Mouse (Mus musculus) lung, postnatal 0 days (tissue): Measurements from ENCODE around the gene H2afy. TPM values are rescaled to one million over a fixed set of nuclear protein-coding genes. Genes with fewer than 3 reads are reported as not detected.
A peak's percentile ranks its signal among the peaks of the same experiment; 100 is the strongest.

ENCODE experiments used
- ATAC-seq: fragments of 200-750 bp; cut with Nextera tagmentation; 2 replicates; pipeline ENCODE4 v1.8.0; 2017; ENCODE audit warnings: moderate library complexity
- DNase-seq: peaks from one replicate; pipeline ENCODE4 v3.0.0-alpha.2; 2016; ENCODE audit warnings: low spot score
- H3K27ac ChIP-seq: fragments of 300-500 bp; sonication (generic); 2 replicates; pipeline ENCODE4 v1.5.1; 2014; ENCODE audit warnings: antibody characterized with exemption, mild to moderate bottlenecking, low read length, mixed read lengths
- H3K27me3 ChIP-seq: fragments of 300-500 bp; sonication (generic); replicated peaks from 2 replicates; pipeline ENCODE4 v1.6.1; 2014; ENCODE audit warnings: low read length, mixed read lengths; ENCODE audit not compliant: insufficient read depth
- H3K36me3 ChIP-seq: fragments of 300-500 bp; sonication (generic); 2 replicates; pipeline ENCODE4 v1.6.1; 2014; ENCODE audit warnings: low read length, mixed read lengths; ENCODE audit not compliant: insufficient read depth
- H3K4me1 ChIP-seq: fragments of 300-500 bp; sonication (generic); 2 replicates; pipeline ENCODE4 v1.6.1; 2014; ENCODE audit warnings: antibody characterized with exemption, low read depth, low read length, mixed read lengths; ENCODE audit not compliant: insufficient read depth
- H3K4me2 ChIP-seq: fragments of 300-500 bp; sonication (generic); replicated peaks from 2 replicates; pipeline ENCODE4 v1.6.1; 2014; ENCODE audit warnings: low read depth, mild to moderate bottlenecking, low read length, moderate library complexity, mixed read lengths
- H3K4me3 ChIP-seq: fragments of 300-500 bp; sonication (generic); 2 replicates; pipeline ENCODE4 v1.5.1; 2014; ENCODE audit warnings: low read depth, low read length
- H3K9ac ChIP-seq: fragments of 300-500 bp; sonication (generic); replicated peaks from 2 replicates; pipeline ENCODE4 v1.6.1; 2014; ENCODE audit warnings: low read depth, mild to moderate bottlenecking
- H3K9me3 ChIP-seq: fragments of 300-500 bp; sonication (generic); 2 replicates; pipeline ENCODE4 v1.6.1; 2016; ENCODE audit warnings: low read length, mixed read lengths
- CTCF ChIP-seq: IDR thresholded peaks from 2 replicates; pipeline ENCODE4 v1.5.1; 2016; ENCODE audit warnings: antibody characterized with exemption, mild to moderate bottlenecking
- EP300 ChIP-seq: IDR thresholded peaks from 2 replicates; pipeline ENCODE4 v1.6.1; 2016; ENCODE audit warnings: antibody characterized with exemption, mild to moderate bottlenecking, control low read depth
- WGBS: fragments of 180-500 bp; shearing (Covaris S2); extraction: QIAGEN DNeasy Blood & Tissue Kit; methylation state at CpG from one replicate; pipeline ENCODE4 v1.1.7; 2014; 5-methylcytosine and 5-hydroxymethylcytosine counted together
- polyA plus RNA-seq: library from polyadenylated mRNA; unstranded; fragments of >200 nt; fragmentation: Nextera tagmentation; extraction: Ambion mirVana; gene quantifications from 2 replicates; pipeline ENCODE4 v1.2.1, GENCODE M21; 2015

Gene H2afy
- polyA plus RNA-seq, 1 experiment from 2014 or later, result 126 TPM

DNA sequence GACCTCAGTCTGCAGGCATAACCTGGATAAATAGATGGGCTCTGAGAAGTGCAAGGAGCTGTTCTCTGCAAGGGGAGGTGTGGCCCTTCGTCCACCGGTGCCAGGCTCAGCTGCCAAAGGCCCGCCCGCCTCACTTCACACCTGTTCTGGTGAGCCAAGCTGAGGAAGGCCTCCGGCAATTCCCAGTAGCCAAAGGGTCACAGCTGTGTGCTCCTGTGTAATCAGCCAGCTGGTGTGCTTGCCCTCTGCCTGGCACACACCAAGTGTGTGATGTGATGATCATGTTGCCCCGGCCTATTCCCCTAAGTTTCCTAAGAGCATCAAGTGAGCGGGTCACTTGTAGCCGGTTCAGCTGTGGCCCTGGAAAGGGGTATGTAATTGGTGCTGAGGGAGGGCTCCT lies 60.2 kb downstream of the H2afy start:
- WGBS, result 85% methylated on average over 8 of the region's 8 CpGs
- Histone ChIP-seq H3K27ac (no peak overlapping the region), H3K4me2 (no peak overlapping the region), H3K36me3 (peaks cover 41% of the 10 kb centered on the region), H3K27me3 (no peaks in the 10 kb centered on the region), H3K9ac (no peak overlapping the region), H3K4me3 (no peak overlapping the region), H3K4me1 (no peaks in the 10 kb centered on the region), H3K9me3 (no peaks in the 10 kb centered on the region)
- TF ChIP-seq CTCF (no peak), EP300 (no peak)
- ATAC-seq, result no peak
- DNase-seq, result no peak

DNA sequence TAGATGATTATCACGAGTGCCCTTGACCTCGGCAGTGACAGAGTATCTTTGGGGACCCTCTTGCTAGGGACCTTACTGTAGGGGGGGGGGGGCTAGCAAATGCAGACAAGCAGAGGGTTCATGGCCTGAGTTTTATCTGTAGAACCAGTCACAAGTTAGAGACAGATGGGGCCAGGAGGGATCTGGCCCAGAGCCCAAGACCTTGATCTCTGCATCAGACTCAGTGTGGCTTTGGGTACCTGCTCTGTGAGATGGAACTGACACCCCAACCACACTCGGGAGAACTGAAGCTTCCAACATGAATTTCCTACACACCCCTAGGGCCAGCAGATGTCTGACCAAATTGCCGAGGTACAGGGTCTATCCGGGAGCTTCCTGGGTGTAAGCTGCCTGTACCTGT lies 63.0 kb downstream of the H2afy start:
- no peaks in the 10 kb centered on the region for H3K9me3 ChIP-seq
- no peak overlapping the region for H3K9ac ChIP-seq
- no peaks in the 10 kb centered on the region for H3K27me3 ChIP-seq
- WGBS, result 77% methylated on average over 5 of the region's 5 CpGs
- no peak for ATAC-seq
- H3K36me3 ChIP-seq, result peaks cover 20% of the 10 kb centered on the region; the same call in 1 of the 2 replicates
- H3K4me2 ChIP-seq, result no peak overlapping the region
- no peak overlapping the region for H3K27ac ChIP-seq
- DNase-seq, result no peak
- no peak for TF ChIP-seq EP300
- no peak overlapping the region for H3K4me3 ChIP-seq
- no peaks in the 10 kb centered on the region for H3K4me1 ChIP-seq

DNA sequence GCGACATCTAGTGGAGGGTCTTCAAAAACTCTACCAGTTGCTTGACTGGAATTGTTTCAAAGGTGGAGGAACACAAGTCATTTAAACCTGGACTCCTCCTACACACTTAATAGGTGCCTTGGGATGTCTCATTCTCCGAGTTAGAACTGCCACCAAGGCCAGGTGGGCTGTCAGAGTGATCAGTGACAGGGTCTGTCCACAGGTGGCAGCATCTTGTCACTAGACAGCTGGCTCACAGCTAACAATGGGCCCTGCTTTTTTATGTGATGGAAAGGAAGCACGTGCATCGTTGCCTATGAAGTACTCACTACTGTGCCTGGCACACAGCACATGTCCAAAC lies 63.9 kb downstream of the H2afy start:
- no peaks in the 10 kb centered on the region for H3K9me3 ChIP-seq
- H3K36me3 ChIP-seq, result 0 out of 2 replicates have a peak, but pooled peaks cover 14% of the 10 kb centered on the region
- DNase-seq, result no peak
- no peak overlapping the region for H3K4me2 ChIP-seq
- no peak overlapping the region for H3K4me3 ChIP-seq
- no peak for ATAC-seq
- no peaks in the 10 kb centered on the region for H3K4me1 ChIP-seq
- H3K9ac ChIP-seq, result no peak overlapping the region
- peak; percentile 56 for TF ChIP-seq CTCF
- no peak for TF ChIP-seq EP300
- WGBS, result 41% methylated on average over 4 of the region's 4 CpGs
- H3K27me3 ChIP-seq, result no peaks in the 10 kb centered on the region
- H3K27ac ChIP-seq, result no peak overlapping the region

DNA sequence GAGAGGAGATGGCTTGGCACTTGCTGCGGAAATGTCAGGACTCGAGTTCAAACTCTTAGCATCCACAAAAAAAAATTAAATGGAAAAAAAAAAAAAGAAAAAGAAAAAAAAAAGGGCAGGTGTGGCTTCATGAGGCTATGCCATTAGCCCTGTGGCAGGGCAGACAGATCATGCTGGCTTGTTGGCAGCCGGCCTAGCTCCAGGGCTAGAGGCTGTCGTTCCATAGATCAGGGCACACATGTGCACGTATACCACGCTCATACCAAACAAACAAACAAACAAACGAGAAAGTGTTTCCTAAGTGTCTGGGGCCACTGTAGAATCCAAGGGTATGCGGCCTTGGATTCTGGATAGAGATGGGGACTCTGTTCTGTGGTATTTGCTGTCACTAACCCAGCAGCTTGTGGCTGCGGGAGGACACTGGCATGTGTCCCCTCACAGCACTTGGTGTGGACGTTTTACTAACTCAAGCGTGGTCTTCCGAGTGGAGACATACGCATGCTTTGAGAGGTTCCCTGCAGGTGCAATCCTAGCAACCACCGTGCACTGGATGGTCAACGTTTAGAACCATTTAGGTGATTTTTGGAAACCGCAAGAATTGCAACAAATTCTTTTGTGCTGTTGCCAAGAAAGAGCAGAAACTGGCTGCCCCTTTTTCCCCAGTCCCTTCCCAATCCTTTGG lies 64.4 kb downstream of the H2afy start:
- Histone ChIP-seq H3K27me3 (no peaks in the 10 kb centered on the region), H3K4me3 (no peak overlapping the region), H3K4me1 (no peaks in the 10 kb centered on the region), H3K9me3 (no peaks in the 10 kb centered on the region), H3K9ac (no peak overlapping the region), H3K36me3 (0 out of 2 replicates have a peak, but pooled peaks cover 12% of the 10 kb centered on the region), H3K4me2 (no peak overlapping the region), H3K27ac (no peak overlapping the region)
- 75% methylated on average over 16 of the region's 16 CpGs for WGBS
- TF ChIP-seq CTCF (no peak), EP300 (no peak)
- peak; percentile 63 for DNase-seq
- no peak for ATAC-seq

DNA sequence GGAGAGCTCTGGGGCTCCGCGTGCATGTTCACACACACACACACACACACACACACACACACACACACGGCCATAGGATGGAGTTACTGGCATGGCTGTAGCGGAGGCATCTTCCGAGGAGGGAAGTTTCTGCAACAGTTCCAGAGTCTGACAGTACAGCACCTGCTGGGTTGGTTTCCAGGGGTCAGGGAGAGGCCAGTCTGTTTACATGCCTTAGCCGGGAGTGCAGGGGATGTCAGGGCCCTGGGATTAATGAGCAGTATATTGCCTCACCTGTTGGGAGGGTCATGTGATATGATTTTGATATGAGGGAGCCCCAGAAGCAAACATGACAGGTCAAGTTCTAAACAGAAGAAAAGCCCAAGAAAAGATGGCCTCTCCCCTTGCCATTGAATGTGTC lies 66.5 kb downstream of the H2afy start:
- Histone ChIP-seq H3K27ac (no peak overlapping the region), H3K4me3 (no peak overlapping the region), H3K36me3 (0 out of 2 replicates have a peak, but pooled peaks cover 5% of the 10 kb centered on the region), H3K9me3 (no peaks in the 10 kb centered on the region), H3K4me1 (no peaks in the 10 kb centered on the region), H3K4me2 (no peak overlapping the region), H3K9ac (no peak overlapping the region), H3K27me3 (no peaks in the 10 kb centered on the region)
- no peak for ATAC-seq
- no peak for DNase-seq
- WGBS, result 46% methylated on average over 6 of the region's 6 CpGs
- TF ChIP-seq CTCF, result no peak
- no peak for TF ChIP-seq EP300

DNA sequence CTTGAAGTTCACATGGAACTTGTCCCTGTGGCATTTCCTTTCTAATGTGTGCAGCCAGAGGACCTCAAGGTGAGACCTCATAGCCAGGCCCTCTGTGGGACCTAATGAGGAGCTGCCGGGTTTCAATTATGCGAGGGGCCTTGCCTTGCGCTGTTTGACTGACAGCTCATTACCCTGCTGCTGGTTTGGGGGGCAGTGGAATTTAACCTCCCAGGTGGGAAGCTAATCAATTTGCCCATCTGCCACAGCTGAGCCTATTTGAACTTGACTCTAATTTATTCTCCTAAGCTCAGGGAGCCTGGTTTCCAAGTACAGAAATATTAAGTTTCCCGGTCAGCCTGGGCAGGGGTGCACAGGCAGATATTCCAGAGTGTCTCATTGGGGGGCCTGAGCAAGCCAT lies 67.6 kb downstream of the H2afy start:
- 49% methylated on average over 4 of the region's 4 CpGs for WGBS
- TF ChIP-seq CTCF (no peak), EP300 (no peak)
- H3K27ac ChIP-seq, result no peak overlapping the region
- H3K27me3 ChIP-seq, result no peaks in the 10 kb centered on the region
- no peak for ATAC-seq
- no peaks in the 10 kb centered on the region for H3K36me3 ChIP-seq
- no peak for DNase-seq
- H3K4me1 ChIP-seq, result no peaks in the 10 kb centered on the region
- no peak overlapping the region for H3K9ac ChIP-seq
- H3K9me3 ChIP-seq, result no peaks in the 10 kb centered on the region
- no peak overlapping the region for H3K4me3 ChIP-seq
- no peak overlapping the region for H3K4me2 ChIP-seq

DNA sequence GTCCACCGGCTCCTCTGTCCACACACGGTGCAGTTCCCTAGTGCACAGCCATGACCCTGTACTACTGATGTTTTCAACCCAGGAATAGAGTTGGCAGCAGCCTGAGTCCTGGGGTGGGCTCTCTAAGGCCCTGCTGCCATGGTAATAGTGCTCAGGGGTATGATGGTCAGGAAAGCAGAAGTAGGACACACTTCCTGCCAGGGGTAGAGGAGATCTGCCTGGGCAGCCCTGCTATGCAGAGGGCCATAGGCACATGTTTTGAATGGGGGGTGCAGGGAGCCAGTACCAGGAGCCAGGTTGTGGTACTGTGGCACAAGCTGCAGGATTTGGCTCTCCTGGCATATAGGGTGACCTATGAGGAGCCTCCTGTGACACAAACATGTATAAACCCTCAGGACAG lies 69.3 kb downstream of the H2afy start:
- no peak overlapping the region for H3K4me3 ChIP-seq
- DNase-seq, result no peak
- 80% methylated on average over 2 of the region's 2 CpGs for WGBS
- no peaks in the 10 kb centered on the region for H3K4me1 ChIP-seq
- ATAC-seq, result no peak
- H3K9ac ChIP-seq, result no peak overlapping the region
- H3K9me3 ChIP-seq, result no peaks in the 10 kb centered on the region
- TF ChIP-seq EP300 (no peak), CTCF (no peak)
- H3K27ac ChIP-seq, result no peak overlapping the region
- H3K36me3 ChIP-seq, result no peaks in the 10 kb centered on the region
- no peak overlapping the region for H3K4me2 ChIP-seq
- H3K27me3 ChIP-seq, result no peaks in the 10 kb centered on the region
